Mouse (Mus musculus) spleen, adult 2 months (tissue): ENCODE measurements around the gene Sgce.

Experiments used
- CTCF ChIP-seq: fragments of 200-500 bp; IDR thresholded peaks from 2 replicates; pipeline ENCODE4 v1.5.1; 2011; ENCODE audit warnings: mild to moderate bottlenecking, inconsistent platforms; ENCODE audit not compliant: insufficient read depth, insufficient read length, insufficient replicate concordance; ENCODE audit errors: extremely low read depth
- POLR2A ChIP-seq: fragments of 200-500 bp; IDR thresholded peaks from 2 replicates; pipeline ENCODE4 v1.6.1; 2011; ENCODE audit warnings: low read depth, low read length, inconsistent platforms

DNA sequence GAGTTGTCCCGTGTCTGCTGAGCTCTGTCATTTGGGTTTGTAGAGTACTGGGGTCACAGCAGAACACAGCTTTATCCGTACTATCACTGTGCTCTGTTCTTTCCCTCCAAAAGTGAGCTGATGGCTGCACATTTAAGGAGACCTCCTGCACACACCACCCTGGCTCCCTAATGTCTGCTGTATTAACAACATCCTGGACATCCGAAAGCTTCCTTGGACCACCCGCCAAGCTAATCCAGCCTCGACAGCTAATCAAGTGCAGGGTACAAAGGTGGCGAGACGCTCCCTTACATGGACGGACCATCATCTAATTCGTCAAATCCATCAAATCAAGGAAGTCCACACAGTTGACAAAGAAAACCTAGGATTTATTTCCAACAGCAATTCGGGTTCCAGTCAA is 53.5 kb downstream of the Sgce start:
- TF ChIP-seq POLR2A (no peak), CTCF (no peak)
